Comparison of ENCODE assay signal across 8 mouse cellular contexts in genomic region chr4:41696930-41697841, GRCm38 (mm10). TPM values are rescaled to one million over a fixed set of nuclear protein-coding genes. Genes with fewer than 3 reads are reported as not detected.
DNase-seq lines count a peak whose midpoint lies in the region; ATAC-seq lines count a peak whose summit lies in the region.
"Not testable (repeated sequence)": the region's sequence is repeated elsewhere in the genome, so short reads cannot be mapped to it uniquely, and the experiment has no call there.

Gene Cntfr (minus strand): TSS chr4:41697089.

- H3K9me3 ChIP-seq in forebrain, embryonic 10.5 days; heart, embryonic 13.5 days; kidney, embryonic 16.5 days (ENCODE audit: low read length): not testable (repeated sequence)

- WGBS in forebrain, embryonic 10.5 days, result 10% methylated on average over 31 of the region's 40 CpGs
- 14% methylated on average over 33 of the region's 40 CpGs for WGBS in heart, embryonic 13.5 days
- WGBS in kidney, embryonic 16.5 days, result 15% methylated on average over 31 of the region's 40 CpGs

- ATAC-seq in heart, embryonic 13.5 days (ENCODE audit: extremely low read depth, insufficient number of reproducible peaks, low FRiP score, low TSS enrichment); kidney, embryonic 16.5 days (ENCODE audit: low FRiP score, low TSS enrichment): not testable (repeated sequence)

- H3K4me2 ChIP-seq in heart, embryonic 13.5 days, result peak within 1 kb of the TSS; percentile 57
- peak within 1 kb of the TSS; percentile 18; the same call in 1 of the 2 replicates for H3K4me2 ChIP-seq in kidney, embryonic 16.5 days (replicated peaks; ENCODE audit: low read depth, low read length)

- 0 out of 2 replicates have a peak within 1 kb of the TSS, but pooled peaks have one; percentile 37 for H3K27ac ChIP-seq in brown adipose tissue, adult 24 weeks (replicated peaks; ENCODE audit: low read depth, low read length)
- peak within 1 kb of the TSS; percentile 77; the same call in 1 of the 2 replicates for H3K27ac ChIP-seq in forebrain, embryonic 10.5 days
- not testable (repeated sequence) for H3K27ac ChIP-seq in heart, embryonic 13.5 days (replicated peaks); kidney, embryonic 16.5 days (ENCODE audit: low read length)

- peaks cover 16% of the 10 kb centered on the region for H3K27me3 ChIP-seq in forebrain, embryonic 10.5 days (ENCODE audit: poor library complexity, severe bottlenecking)
- peaks cover 14% of the 10 kb centered on the region for H3K27me3 ChIP-seq in heart, embryonic 13.5 days (replicated peaks)
- H3K27me3 ChIP-seq in kidney, embryonic 16.5 days (ENCODE audit: insufficient read depth, low read length); splenic B cell, adult 2 months (ENCODE audit: control insufficient read depth, insufficient read depth, low read length, poor library complexity, severe bottlenecking): not testable (repeated sequence)

- peak within 1 kb of the TSS; percentile 23 for H3K4me3 ChIP-seq in brown adipose tissue, adult 24 weeks (ENCODE audit: insufficient read depth, low read depth, low read length)
- peak within 1 kb of the TSS; percentile 41; the same call in 1 of the 2 replicates for H3K4me3 ChIP-seq in forebrain, embryonic 10.5 days
- peak within 1 kb of the TSS; percentile 21; the same call in 1 of the 2 replicates for H3K4me3 ChIP-seq in heart, embryonic 13.5 days
- not testable (repeated sequence) for H3K4me3 ChIP-seq in kidney, embryonic 16.5 days (ENCODE audit: low read length)

- H3K4me1 ChIP-seq in brown adipose tissue, adult 24 weeks (ENCODE audit: control insufficient read depth, insufficient read depth, insufficient read length, low read length); heart, embryonic 13.5 days; kidney, embryonic 16.5 days (ENCODE audit: insufficient read depth, low read length): not testable (repeated sequence)
- peaks cover 14% of the 10 kb centered on the region for H3K4me1 ChIP-seq in forebrain, embryonic 10.5 days

- peak; percentile 82 to 83 for DNase-seq in B cell, adult 2 months
- DNase-seq in forebrain, embryonic 10.5 days (ENCODE audit: extremely low spot score, low spot score), result peak; percentile 84
- DNase-seq in liver, result peak; percentile 66
- peak; percentile 75 for DNase-seq in naive thymus-derived CD4-positive, alpha-beta T cell, adult 2 months (ENCODE audit: low read depth)
- DNase-seq in splenic B cell, adult 2 months (ENCODE audit: low read depth, low spot score), result peak; percentile 73

- H3K9ac ChIP-seq in heart, embryonic 13.5 days; kidney, embryonic 16.5 days (replicated peaks; ENCODE audit: low read length): not testable (repeated sequence)

- H3K36me3 ChIP-seq in forebrain, embryonic 10.5 days (replicated peaks); heart, embryonic 13.5 days; kidney, embryonic 16.5 days (ENCODE audit: insufficient read depth, low read length); splenic B cell, adult 2 months (ENCODE audit: control insufficient read depth, insufficient read depth, low read length, poor library complexity, severe bottlenecking): not testable (repeated sequence)

RNA-seq across cellular contexts. Expression of gene Cntfr, which starts in this region (rescaled TPM):
- 5.5 and 8.4 TPM in 2 replicates for polyA plus RNA-seq in brown adipose tissue, adult 24 weeks (2012; ENCODE audit: insufficient read depth, insufficient read length, missing spikeins)
- 19.4 and 21.9 TPM in 2 replicates for polyA plus RNA-seq in forebrain, embryonic 10.5 days (2016; fragmentation: Nextera tagmentation; extraction: Ambion mirVana)
- polyA plus RNA-seq in heart, embryonic 13.5 days (2015; fragmentation: Nextera tagmentation; extraction: Ambion mirVana), result 2.5 and 3.9 TPM in 2 replicates
- polyA plus RNA-seq in kidney, embryonic 16.5 days (2015; fragmentation: Nextera tagmentation; extraction: Ambion mirVana), result 18.8 and 22.8 TPM in 2 replicates
